ENCODE assay signal across 8 mouse cellular contexts in genomic region chr12:40447561-40448355, GRCm38 (mm10). TPM values are rescaled to one million over a fixed set of nuclear protein-coding genes. Genes with fewer than 3 reads are reported as not detected.
DNase-seq lines count a peak whose midpoint lies in the region; ATAC-seq and TF ChIP-seq lines count a peak whose summit lies in the region.

No protein-coding gene starts in this region.

- no peaks in the 10 kb centered on the region for H3K36me3 ChIP-seq in forebrain, postnatal 0 days (ENCODE audit: insufficient read depth)
- no peaks in the 10 kb centered on the region for H3K36me3 ChIP-seq in liver, embryonic 15.5 days (replicated peaks)
- no peaks in the 10 kb centered on the region for H3K36me3 ChIP-seq in stomach, embryonic 14.5 days (ENCODE audit: control insufficient read depth, insufficient read depth, low read length)

- H3K27me3 ChIP-seq in forebrain, postnatal 0 days (ENCODE audit: insufficient read depth, low read length) = no peaks in the 10 kb centered on the region
- peaks cover 48% of the 10 kb centered on the region for H3K27me3 ChIP-seq in liver, embryonic 15.5 days
- no peaks in the 10 kb centered on the region for H3K27me3 ChIP-seq in stomach, embryonic 14.5 days (ENCODE audit: control insufficient read depth, insufficient read depth, low read length)

- 0 out of 2 replicates have a peak, but pooled peaks cover 8% of the 10 kb centered on the region for H3K4me1 ChIP-seq in lung, adult 2 months (ENCODE audit: control insufficient read depth, insufficient read depth, low read length)
- H3K4me1 ChIP-seq in forebrain, postnatal 0 days (ENCODE audit: insufficient read depth) = peaks cover 12% of the 10 kb centered on the region; the same call in 1 of the 2 replicates
- peaks cover 22% of the 10 kb centered on the region for H3K4me1 ChIP-seq in liver, embryonic 15.5 days (replicated peaks)
- peaks cover 9% of the 10 kb centered on the region; the same call in 1 of the 2 replicates for H3K4me1 ChIP-seq in stomach, embryonic 14.5 days (ENCODE audit: control insufficient read depth, insufficient read depth, low read length)

- no peaks in the 10 kb centered on the region for H3K9me3 ChIP-seq in forebrain, postnatal 0 days (ENCODE audit: low read length)
- H3K9me3 ChIP-seq in liver, embryonic 15.5 days (replicated peaks) = no peaks in the 10 kb centered on the region
- no peaks in the 10 kb centered on the region for H3K9me3 ChIP-seq in stomach, embryonic 14.5 days (ENCODE audit: control insufficient read depth, low read depth, low read length)

- H3K4me3 ChIP-seq in lung, adult 2 months (replicated peaks; ENCODE audit: extremely low read depth, low read depth, low read length) = peak overlapping the region; percentile 31
- peak overlapping the region; percentile 93 for H3K4me3 ChIP-seq in forebrain, postnatal 0 days (ENCODE audit: low read depth, low read length)
- H3K4me3 ChIP-seq in liver, embryonic 15.5 days (replicated peaks) = no peak overlapping the region
- peak overlapping the region; percentile 88 for H3K4me3 ChIP-seq in stomach, embryonic 14.5 days (ENCODE audit: low read depth, low read length)

- peak overlapping the region; percentile 77 for H3K4me2 ChIP-seq in forebrain, postnatal 0 days (ENCODE audit: low read depth)
- 0 out of 2 replicates have a peak overlapping the region, but pooled peaks have one; percentile 92 for H3K4me2 ChIP-seq in liver, embryonic 15.5 days
- peak overlapping the region; percentile 85 for H3K4me2 ChIP-seq in stomach, embryonic 14.5 days (replicated peaks; ENCODE audit: low read depth, low read length)

- no peak for DNase-seq in lung, adult 2 months
- no peak for DNase-seq in lung, postnatal 4 days
- no peak for DNase-seq in forebrain, postnatal 0 days
- no peak for DNase-seq in kidney, postnatal 25 days
- DNase-seq in urinary bladder, adult 18-20 months (ENCODE audit: low spot score in 2 of 2) = no peak

- WGBS in lung, adult 2 months = 12% methylated on average over 10 of the region's 10 CpGs
- WGBS in forebrain, postnatal 0 days = 20% methylated on average over 10 of the region's 10 CpGs
- WGBS in liver, embryonic 15.5 days (ENCODE audit: insufficient replicate concordance) = 10% methylated on average over 10 of the region's 10 CpGs
- 21% methylated on average over 10 of the region's 10 CpGs for WGBS in stomach, embryonic 14.5 days

- H3K27ac ChIP-seq in forebrain, postnatal 0 days (ENCODE audit: low read depth, low read length) = no peak overlapping the region
- no peak overlapping the region for H3K27ac ChIP-seq in liver, embryonic 15.5 days (replicated peaks)
- H3K27ac ChIP-seq in stomach, embryonic 14.5 days (ENCODE audit: low read length) = no peak overlapping the region

- no peak for TF ChIP-seq POLR2A in lung, adult 2 months (IDR thresholded peaks at IDR 0.05; ENCODE audit: borderline replicate concordance, extremely low read depth, low read depth, low read length)

- H3K9ac ChIP-seq in forebrain, postnatal 0 days = peak overlapping the region; percentile 66
- no peak overlapping the region for H3K9ac ChIP-seq in liver, embryonic 15.5 days
- no peak overlapping the region for H3K9ac ChIP-seq in stomach, embryonic 14.5 days (replicated peaks; ENCODE audit: low read depth, low read length)

- ATAC-seq in forebrain, postnatal 0 days = no peak
- ATAC-seq in liver, embryonic 15.5 days (ENCODE audit: insufficient read depth) = no peak
- ATAC-seq in stomach, embryonic 14.5 days (ENCODE audit: insufficient number of reproducible peaks, insufficient read depth, low FRiP score, low read depth) = no peak
- no peak for ATAC-seq in erythroid progenitor cell, adult 5-6 weeks (replicated peaks; ENCODE audit: low FRiP score, poor library complexity, severe bottlenecking)

- no peak for TF ChIP-seq CTCF in lung, adult 2 months (IDR thresholded peaks at IDR 0.05; ENCODE audit: insufficient read depth, low read length)
- TF ChIP-seq CTCF in forebrain, postnatal 0 days (IDR thresholded peaks at IDR 0.05; ENCODE audit: low read depth) = no peak

RNA-seq across cellular contexts. Expression of gene Dock4, which starts 2.0 kb away (rescaled TPM):
- polyA plus RNA-seq in lung, adult 2 months (2012; rRNA removed) = 19.7 and 21.9 TPM in 2 replicates
- 27.5 and 30.9 TPM in 2 replicates for total RNA-seq in forebrain, postnatal 0 days (2014; rRNA removed)
- 3.6 and 10.5 TPM in 2 replicates for polyA plus RNA-seq in forebrain, postnatal 0 days (2015; fragmentation: Nextera tagmentation; extraction: Ambion mirVana)
- 0.89 and 0.94 TPM in 2 replicates for polyA plus RNA-seq in liver, embryonic 15.5 days (2015; fragmentation: Nextera tagmentation; extraction: Ambion mirVana)
- 11.9 and 13.9 TPM in 2 replicates for polyA plus RNA-seq in stomach, embryonic 14.5 days (2014; fragmentation: Nextera tagmentation; extraction: Ambion mirVana)
- 0.42 and 3.6 TPM in 2 replicates for total RNA-seq in erythroid progenitor cell, adult 5-6 weeks (2015; ENCODE audit: low replicate concordance)
- total RNA-seq in erythroid progenitor cell, adult 5-6 weeks (2017; ENCODE audit: low replicate concordance) = 1.5 TPM in 1 of 2 replicates, not detected in the other

RNA-seq across cellular contexts. Expression of gene Zfp277, which starts 2.1 kb away (rescaled TPM):
- polyA plus RNA-seq in lung, adult 2 months (2012; rRNA removed) = 3.5 and 6.1 TPM in 2 replicates
- 31.8 and 34.4 TPM in 2 replicates for total RNA-seq in forebrain, postnatal 0 days (2014; rRNA removed)
- polyA plus RNA-seq in forebrain, postnatal 0 days (2015; fragmentation: Nextera tagmentation; extraction: Ambion mirVana) = 30.7 and 31.6 TPM in 2 replicates
- 6.6 and 6.9 TPM in 2 replicates for polyA plus RNA-seq in liver, embryonic 15.5 days (2015; fragmentation: Nextera tagmentation; extraction: Ambion mirVana)
- polyA plus RNA-seq in stomach, embryonic 14.5 days (2014; fragmentation: Nextera tagmentation; extraction: Ambion mirVana) = 38.9 and 41.7 TPM in 2 replicates
- total RNA-seq in erythroid progenitor cell, adult 5-6 weeks (2015; ENCODE audit: low replicate concordance) = 2.9 and 8.6 TPM in 2 replicates
- 5.4 and 5.9 TPM in 2 replicates for total RNA-seq in erythroid progenitor cell, adult 5-6 weeks (2017; ENCODE audit: low replicate concordance)
